Mouse (Mus musculus) cortical plate, adult 2 months (tissue): ENCODE results near the gene Msl1. TPM values are rescaled to one million over a fixed set of nuclear protein-coding genes. Genes with fewer than 3 reads are reported as not detected.

Experiments
- H3K27ac ChIP-seq: fragments of 200-500 bp; 2 replicates; pipeline ENCODE4 v1.5.1; 2012; ENCODE audit warnings: low read length, control low read depth, inconsistent platforms; ENCODE audit not compliant: insufficient read depth
- H3K4me1 ChIP-seq: fragments of 200-500 bp; 2 replicates; pipeline ENCODE4 v1.6.1; 2011; ENCODE audit warnings: low read length; ENCODE audit not compliant: control insufficient read depth, insufficient read depth
- H3K4me3 ChIP-seq: fragments of 200-500 bp; 2 replicates; pipeline ENCODE4 v1.5.1; 2011; ENCODE audit warnings: mild to moderate bottlenecking, low read length, control low read depth; ENCODE audit not compliant: insufficient read depth
- CTCF ChIP-seq: fragments of 200-500 bp; IDR thresholded peaks from 2 replicates; pipeline ENCODE4 v1.5.1; 2011; ENCODE audit warnings: mild to moderate bottlenecking, control low read depth, low read length; ENCODE audit not compliant: insufficient read depth; ENCODE audit errors: extremely low read depth
- POLR2A ChIP-seq: fragments of 200-500 bp; IDR thresholded peaks from 2 replicates; pipeline ENCODE4 v1.6.1; 2011; ENCODE audit warnings: mild to moderate bottlenecking, low read length, control low read depth; ENCODE audit not compliant: insufficient read depth; ENCODE audit errors: extremely low read depth
- polyA plus RNA-seq: library from polyadenylated mRNA; depleted of rRNA; stranded (reverse); fragments of >200 nt; gene quantifications from 2 replicates; pipeline ENCODE4 v1.2.3, GENCODE M21; 2012

Gene Msl1
- polyA plus RNA-seq, 1 experiment = 119 TPM

GRCm38 (mm10) chr11:98763502-98763861, 31.8 kb upstream of the Msl1 start:
- H3K27ac ChIP-seq = no peak overlapping the region
- TF ChIP-seq POLR2A = no peak
- no peak for TF ChIP-seq CTCF
- H3K4me1 ChIP-seq = no peaks in the 10 kb centered on the region
- H3K4me3 ChIP-seq = no peak overlapping the region

GRCm38 (mm10) chr11:98764091-98764490, 31.2 kb upstream of the Msl1 start:
- no peak overlapping the region for H3K27ac ChIP-seq
- no peaks in the 10 kb centered on the region for H3K4me1 ChIP-seq
- TF ChIP-seq CTCF (no peak), POLR2A (no peak)
- H3K4me3 ChIP-seq = no peak overlapping the region

DNA sequence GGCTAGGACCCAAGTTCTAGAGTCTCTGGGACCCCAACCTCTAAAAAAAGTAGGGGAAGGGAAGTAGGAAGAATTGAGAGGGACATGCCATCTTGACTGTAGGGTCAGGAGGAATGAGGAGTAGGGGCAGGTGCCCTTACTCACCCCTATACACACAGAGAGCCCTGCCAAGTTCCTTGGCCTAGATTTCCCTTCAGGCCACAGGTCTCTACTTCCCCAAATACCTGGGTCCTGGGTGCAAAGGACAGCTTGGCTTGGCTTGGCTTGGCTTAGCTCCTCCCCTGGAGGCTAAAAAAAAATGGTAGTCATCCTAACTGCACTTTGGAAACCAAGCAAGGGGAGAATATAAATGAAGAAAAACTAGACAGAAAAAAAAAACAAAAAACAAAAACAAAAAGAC, 30.6 kb upstream of the Msl1 start:
- Histone ChIP-seq H3K27ac (no peak overlapping the region), H3K4me1 (no peaks in the 10 kb centered on the region; the same call in 1 of the 2 replicates), H3K4me3 (no peak overlapping the region)
- no peak for TF ChIP-seq CTCF
- TF ChIP-seq POLR2A = no peak

GRCm38 (mm10) chr11:98765421-98766309, 29.7 kb upstream of the Msl1 start:
- no peak overlapping the region for H3K27ac ChIP-seq
- H3K4me1 ChIP-seq = no peaks in the 10 kb centered on the region; the same call in 1 of the 2 replicates
- no peak overlapping the region for H3K4me3 ChIP-seq
- no peak for TF ChIP-seq POLR2A
- no peak for TF ChIP-seq CTCF

DNA sequence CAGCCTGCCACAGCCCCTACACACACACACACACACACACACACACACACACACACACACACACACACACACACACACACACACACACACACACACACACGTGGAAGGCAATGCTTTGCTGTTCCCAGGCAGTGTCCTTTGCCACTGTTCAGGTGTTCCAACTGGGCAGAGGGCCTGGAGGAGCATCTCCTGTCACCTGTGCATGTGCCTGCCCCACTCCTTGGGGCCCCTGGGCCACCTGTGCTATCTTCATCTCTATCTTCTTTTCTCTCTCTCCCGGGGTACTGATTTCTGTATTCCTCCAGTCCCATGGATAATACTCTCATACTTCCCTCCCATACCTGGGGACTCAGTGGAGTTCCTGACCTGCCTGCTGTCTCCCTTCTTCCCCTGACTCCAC, 29.0 kb upstream of the Msl1 start:
- Histone ChIP-seq H3K4me3 (no peak overlapping the region), H3K4me1 (no peaks in the 10 kb centered on the region; the same call in 1 of the 2 replicates), H3K27ac (no peak overlapping the region)
- TF ChIP-seq CTCF = no peak
- TF ChIP-seq POLR2A = no peak

DNA sequence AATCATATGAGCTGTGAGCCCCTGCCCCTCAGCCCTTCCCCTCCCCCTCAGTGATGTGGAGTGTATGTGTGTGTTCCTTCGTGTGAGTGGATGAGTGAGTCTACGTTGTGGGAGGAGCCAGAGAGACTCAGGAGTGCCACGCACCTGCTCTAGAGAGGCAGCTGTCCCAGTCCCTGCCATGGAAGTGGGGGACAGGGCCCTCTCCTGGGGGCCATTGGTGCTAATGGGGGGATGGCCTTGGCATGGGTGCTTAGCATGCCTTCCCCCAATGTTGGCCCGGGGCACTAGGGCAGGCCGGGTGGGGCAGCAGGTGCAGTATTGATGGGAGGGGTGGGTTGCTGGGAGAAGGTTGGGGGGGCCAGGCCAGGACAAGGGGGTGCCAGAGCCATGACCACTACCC, 28.5 kb upstream of the Msl1 start:
- Histone ChIP-seq H3K27ac (no peak overlapping the region), H3K4me1 (no peaks in the 10 kb centered on the region; the same call in 1 of the 2 replicates), H3K4me3 (no peak overlapping the region)

GRCm38 (mm10) chr11:98767276-98767675, 28.0 kb upstream of the Msl1 start:
- TF ChIP-seq CTCF (no peak), POLR2A (peak; percentile 60)
- Histone ChIP-seq H3K4me1 (no peaks in the 10 kb centered on the region; the same call in 1 of the 2 replicates), H3K4me3 (no peak overlapping the region), H3K27ac (no peak overlapping the region)

More for the DNA sequence above, 28.5 kb upstream of the Msl1 start:
- TF ChIP-seq POLR2A (no peak), CTCF (no peak)

GRCm38 (mm10) chr11:98767713-98768112, 27.6 kb upstream of the Msl1 start:
- Histone ChIP-seq H3K27ac (no peak overlapping the region), H3K4me3 (no peak overlapping the region), H3K4me1 (no peaks in the 10 kb centered on the region; the same call in 1 of the 2 replicates)
- no peak for TF ChIP-seq CTCF
- TF ChIP-seq POLR2A = no peak

DNA sequence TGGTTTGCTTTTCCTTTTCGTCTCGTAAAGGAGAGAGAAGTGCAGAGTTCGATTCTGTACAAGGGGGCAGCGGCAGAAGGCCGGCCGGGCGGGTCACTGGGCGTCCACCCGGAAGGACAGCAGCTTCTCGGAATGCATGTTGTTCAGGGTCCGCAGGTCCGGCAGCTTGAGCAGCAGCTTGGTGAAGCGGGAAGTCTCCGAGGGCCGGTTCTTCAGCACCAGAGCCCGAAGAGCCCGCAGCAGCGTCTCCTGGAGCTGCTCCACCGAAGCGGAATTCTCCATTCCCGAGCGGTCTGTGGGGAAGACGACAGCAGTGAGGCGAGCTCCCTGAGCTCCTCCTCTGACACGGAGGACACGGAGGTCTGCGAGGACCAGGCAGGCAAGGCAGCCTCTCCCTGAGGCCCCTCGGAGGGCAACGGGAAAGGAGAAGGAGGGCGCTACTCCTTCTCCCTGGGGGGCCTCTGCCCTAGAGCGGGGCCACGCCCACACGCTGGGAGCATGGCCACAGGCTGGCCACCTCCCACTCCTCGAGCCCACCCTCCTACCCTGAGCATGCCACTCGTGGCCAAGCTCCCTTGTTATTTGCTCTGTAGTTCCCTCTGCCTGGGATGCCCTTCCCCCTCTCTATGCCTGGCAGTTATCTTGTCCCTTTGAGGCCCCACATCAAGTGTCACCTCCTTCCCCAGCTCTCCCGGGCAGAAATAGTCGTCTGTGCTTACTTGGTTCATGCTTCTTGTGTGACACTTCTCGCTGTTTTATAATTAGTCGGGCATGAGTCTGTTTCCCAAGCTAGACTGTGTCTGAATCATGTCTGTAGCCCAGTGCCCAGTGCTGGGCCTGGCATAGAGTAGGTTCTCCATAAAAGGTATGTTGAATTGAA, 26.9 kb upstream of the Msl1 start:
- TF ChIP-seq CTCF (no peak), POLR2A (peak; percentile 48; the same call in 1 of the 2 replicates)
- Histone ChIP-seq H3K4me3 (no peak overlapping the region; the same call in 1 of the 2 replicates), H3K27ac (peak overlapping the region; percentile 85), H3K4me1 (no peaks in the 10 kb centered on the region; the same call in 1 of the 2 replicates)
